Mouse (Mus musculus): ENCODE measurements around the gene Tbx10. TPM values are rescaled to one million over a fixed set of nuclear protein-coding genes. Genes with fewer than 3 reads are reported as not detected.

Tbx10 gene
- total RNA-seq, 1 experiment from 2014 or later: not detected

DNA sequence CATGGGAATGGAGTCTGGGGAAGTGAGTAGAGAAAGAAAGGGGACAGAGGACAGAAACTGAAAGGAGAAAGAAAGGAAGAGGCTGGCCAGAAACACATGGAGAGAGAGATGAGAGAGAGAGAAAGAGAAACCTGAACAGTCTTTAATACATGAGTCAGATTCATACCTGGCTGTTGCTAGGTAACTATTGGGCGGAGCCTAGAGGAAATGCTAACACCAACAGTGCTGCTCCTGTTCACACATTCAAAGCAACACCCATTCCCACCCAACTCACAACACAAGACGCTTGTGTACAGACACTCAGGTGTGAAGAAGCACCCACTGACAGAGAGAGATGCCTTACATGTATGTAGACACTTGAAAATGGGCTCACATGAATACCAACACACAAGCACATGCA is 16.7 kb upstream of the Tbx10 start:
- DNase-seq: no peak

- DNase-seq: peak; percentile 63
Observed at GRCm38 (mm10) chr19:3980309-3980708, 12.2 kb upstream of the Tbx10 start.

DNA sequence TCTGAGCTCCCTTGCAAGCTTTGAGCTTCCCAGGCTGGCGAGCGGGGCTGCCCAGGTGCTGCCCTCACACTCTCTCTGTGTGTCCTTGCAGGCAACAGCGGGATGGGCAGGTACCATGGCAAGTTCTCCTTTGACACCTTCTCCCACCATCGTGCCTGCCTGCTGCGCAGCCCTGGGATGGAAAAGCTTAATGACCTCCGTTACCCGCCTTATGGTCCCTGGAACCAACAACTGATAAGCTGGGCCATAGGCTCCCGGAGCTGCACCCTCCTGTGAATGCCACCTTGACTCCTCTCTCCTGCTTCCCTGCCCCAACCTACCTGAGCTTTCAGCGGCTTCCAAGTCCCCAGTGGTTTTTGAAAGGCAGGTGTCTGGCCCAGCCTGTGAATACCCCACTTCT is 11.6 kb upstream of the Tbx10 start:
- DNase-seq: no peak

- no peak for DNase-seq
Observed at GRCm38 (mm10) chr19:3983527-3984200, 8.9 kb upstream of the Tbx10 start.

DNA sequence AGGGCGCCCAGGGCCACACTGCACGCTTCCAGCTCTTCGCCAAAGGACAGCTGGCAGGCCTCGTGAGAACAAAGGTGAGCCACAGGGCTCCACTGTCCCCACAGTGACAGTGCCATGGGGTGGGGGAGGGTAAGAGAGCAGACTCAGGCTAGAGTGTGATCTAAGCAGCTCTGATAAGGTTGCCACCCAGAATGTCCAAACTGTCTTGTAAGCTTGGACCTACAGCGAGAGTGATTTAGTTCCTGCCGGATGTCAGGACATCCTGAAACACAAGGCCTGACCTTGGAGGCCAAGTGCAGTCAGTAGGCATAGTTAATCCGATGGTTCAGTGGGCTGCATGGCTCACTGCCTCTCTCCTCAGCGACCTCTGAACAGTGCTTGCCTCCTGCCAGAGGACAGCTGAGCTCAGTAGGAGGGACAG is 7.3 kb upstream of the Tbx10 start:
- DNase-seq: peak; percentile 55

GRCm38 (mm10) chr19:3986334-3986733 is 6.2 kb upstream of the Tbx10 start, which contains the start of gene Acy3:
TSS of gene Acy3 (plus strand) at chr19:3986570.
- peak; percentile 87 for DNase-seq

GRCm38 (mm10) chr19:3988066-3988465 is 4.5 kb upstream of the Tbx10 start:
- DNase-seq: no peak

GRCm38 (mm10) chr19:3988750-3989149 is 3.8 kb upstream of the Tbx10 start:
- no peak for DNase-seq

GRCm38 (mm10) chr19:3990804-3991203 is 1.7 kb upstream of the Tbx10 start:
- no peak for DNase-seq

GRCm38 (mm10) chr19:3991562-3991961 is 990 bp upstream of the Tbx10 start:
- no peak for DNase-seq

DNA sequence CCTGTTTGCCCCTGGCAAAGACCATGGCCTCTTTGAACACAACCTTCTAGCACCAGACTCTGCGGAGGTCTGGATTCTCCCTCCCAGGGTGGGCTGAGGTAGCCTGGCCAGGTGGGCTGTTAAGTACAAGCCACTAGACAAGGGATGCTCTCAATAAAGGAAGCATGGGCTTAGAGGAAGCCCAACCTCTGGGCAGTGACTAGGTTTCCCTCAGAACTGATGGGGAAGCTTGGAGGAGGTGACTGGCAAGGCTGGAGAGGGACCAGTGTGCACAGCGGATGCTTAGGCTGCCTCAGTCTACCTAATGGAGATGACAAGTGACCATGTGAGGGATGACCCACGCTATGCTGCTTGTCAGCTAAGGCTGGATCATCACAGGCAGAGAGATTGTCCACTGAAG is 586 bp upstream of the Tbx10 start:
- no peak for DNase-seq

- no peak for DNase-seq
Observed at GRCm38 (mm10) chr19:3994932-3995331, 2.4 kb downstream of the Tbx10 start.

DNA sequence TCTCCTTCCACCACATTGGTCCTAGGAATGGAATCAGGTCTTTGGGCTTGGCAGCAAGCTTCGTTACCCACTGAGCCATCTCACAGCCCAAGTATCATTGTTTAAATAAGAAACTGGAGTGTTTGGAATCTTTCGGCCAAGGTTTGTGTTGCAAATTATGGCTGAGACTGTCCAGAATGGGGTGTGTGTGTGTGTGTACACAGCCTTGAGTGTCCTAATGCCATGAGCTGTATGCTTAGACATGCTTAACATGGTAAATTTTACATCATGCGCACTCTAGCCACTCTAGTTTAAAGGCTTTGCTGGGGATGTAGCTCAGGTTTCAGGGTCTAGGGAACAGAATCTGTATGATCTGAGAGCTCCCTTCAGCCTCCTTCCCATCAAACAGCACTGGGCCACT is 3.0 kb downstream of the Tbx10 start:
- no peak for DNase-seq

GRCm38 (mm10) chr19:3996106-3996505 is 3.6 kb downstream of the Tbx10 start:
- no peak for DNase-seq

DNA sequence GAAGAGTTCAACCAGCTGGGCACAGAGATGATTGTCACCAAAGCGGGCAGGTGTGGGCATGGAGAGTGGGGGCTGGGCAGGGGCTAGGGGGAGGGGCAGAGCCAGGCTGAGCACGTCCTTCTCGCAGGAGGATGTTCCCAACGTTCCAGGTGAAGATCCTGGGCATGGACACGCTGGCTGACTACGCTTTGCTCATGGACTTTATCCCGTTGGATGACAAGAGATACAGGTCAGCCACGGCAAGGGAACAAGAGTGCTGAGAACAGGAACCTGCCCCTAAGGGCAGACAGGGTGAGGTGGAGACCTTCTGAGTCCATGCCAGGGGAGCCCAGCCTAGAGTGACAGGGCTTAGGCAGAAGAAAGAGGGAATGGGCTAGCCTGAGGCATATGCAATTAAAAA is 4.2 kb downstream of the Tbx10 start:
- no peak for DNase-seq

DNA sequence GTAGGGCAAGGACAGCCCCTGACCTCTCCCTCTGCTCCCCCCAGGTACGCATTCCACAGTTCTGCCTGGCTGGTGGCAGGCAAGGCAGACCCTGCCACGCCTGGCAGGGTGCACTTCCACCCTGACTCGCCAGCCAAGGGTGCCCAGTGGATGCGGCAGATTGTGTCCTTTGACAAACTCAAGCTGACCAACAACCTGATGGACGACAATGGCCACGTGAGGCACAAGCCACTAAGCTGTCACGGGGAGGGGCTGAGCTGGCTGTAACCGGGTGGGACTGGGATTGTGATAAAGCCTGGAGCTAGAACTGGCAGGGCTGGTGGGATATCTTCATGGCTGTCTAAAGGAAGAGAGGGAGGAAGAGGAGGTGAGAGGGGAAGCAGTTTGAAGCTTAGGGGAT is 4.7 kb downstream of the Tbx10 start:
- no peak for DNase-seq

DNA sequence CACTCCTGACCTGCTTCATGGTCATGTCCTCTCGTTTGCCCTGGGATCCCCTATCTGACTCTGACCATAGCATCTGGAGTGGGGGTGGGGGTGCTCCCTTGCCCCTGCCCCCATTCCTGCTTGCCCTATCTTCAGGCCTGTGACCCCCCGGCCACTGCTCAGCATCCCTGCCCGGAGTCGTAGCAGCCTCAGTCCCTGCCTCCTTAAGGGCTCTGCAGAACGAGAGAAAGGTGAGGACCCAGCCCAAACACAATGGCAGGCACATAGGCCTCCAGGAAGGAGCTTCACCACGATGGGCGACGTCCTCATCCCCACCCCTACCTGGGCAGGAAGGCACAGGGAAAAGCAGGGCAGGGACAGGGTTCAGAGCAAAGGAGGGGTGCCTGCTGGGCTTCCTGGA is 5.8 kb downstream of the Tbx10 start:
- no peak for DNase-seq

GRCm38 (mm10) chr19:3999121-3999730 is 6.7 kb downstream of the Tbx10 start:
- no peak for DNase-seq

DNA sequence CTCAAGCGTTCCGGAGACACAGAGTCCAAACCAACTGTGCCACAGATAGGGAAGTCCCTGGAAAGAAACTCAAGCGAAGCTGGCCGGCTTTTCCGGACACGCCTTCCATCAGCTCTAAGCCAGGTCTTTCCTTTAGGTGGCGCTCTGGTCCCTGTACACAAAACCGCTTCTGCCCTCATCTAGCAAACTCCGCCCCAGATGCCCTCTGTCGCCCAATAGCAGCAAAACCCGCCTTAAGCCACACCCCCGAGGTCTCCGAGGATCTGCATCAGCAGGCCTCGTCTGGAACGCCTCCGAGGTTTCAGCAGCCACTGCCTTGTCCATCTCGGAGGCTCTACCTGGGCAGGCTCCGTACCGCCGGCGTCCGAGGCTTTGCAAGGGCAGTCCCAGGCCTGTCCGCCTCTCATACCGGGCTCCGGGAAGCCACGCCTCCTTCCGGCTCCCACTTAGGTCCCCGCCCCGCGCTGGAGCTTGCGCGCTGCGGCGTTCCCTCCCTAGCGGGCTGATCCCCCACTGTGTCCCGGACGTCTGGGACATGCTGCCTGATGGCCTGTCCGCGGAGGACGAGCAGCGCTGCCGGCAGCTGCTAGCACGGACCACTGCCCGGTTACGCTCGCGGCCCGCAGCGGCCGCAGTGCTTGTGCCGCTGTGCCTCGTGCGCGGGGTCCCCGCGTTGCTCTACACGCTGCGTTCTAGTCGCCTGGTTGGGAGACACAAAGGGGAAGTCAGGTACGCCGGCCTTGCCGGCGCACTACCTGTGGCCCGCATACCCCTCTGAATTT is 7.8 kb downstream of the Tbx10 start, which contains the start of the genes Nudt8 and Gm49405:
TSS of gene Nudt8 (plus strand) at position 462 of the 782 bp plus-strand sequence.
TSS of gene Gm49405 (plus strand) at position 508 of the 782 bp plus-strand sequence.
- DNase-seq: peak; percentile 90

GRCm38 (mm10) chr19:4000949-4001525 is 8.5 kb downstream of the Tbx10 start:
- no peak for DNase-seq

- DNase-seq: no peak
Observed at GRCm38 (mm10) chr19:4001752-4002151, 9.2 kb downstream of the Tbx10 start.

- DNase-seq: no peak
Observed at GRCm38 (mm10) chr19:4003112-4003511, 10.6 kb downstream of the Tbx10 start, which contains the start of gene Doc2g. TSS of gene Doc2g (plus strand) at chr19:4003313.

DNA sequence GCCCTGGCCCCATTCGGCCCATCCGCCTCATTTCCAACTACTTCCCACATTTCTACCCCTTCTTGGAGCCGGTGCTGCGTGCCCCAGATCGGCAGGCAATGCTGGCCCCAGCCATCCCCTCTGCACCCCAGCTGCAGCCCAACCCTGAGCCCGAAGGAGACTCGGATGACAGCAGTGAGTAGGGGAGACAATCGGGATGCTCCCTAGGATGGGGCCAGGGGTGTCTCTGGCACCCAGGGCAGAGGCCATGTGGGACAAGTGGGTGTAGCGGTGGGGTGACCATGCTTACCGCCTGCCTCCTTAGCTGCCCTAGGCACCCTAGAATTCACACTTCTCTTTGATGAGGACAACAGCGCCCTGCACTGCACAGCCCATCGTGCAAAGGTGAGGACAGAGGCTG is 11.1 kb downstream of the Tbx10 start:
- DNase-seq: no peak
